Mouse (Mus musculus): ENCODE results near the gene Mas1.

The Mas1 gene

GRCm38 (mm10) chr17:12849778-12850382 lies 18.1 kb downstream of the Mas1 start:
- no peak for TF ChIP-seq GATA4 (IDR thresholded peaks at IDR 0.05; ENCODE audit: insufficient replicate concordance, low read length)

GRCm38 (mm10) chr17:12847736-12848135 lies 20.2 kb downstream of the Mas1 start:
- no peak for TF ChIP-seq GATA4 (IDR thresholded peaks at IDR 0.05; ENCODE audit: insufficient replicate concordance, low read length)

GRCm38 (mm10) chr17:12846474-12846873 lies 21.5 kb downstream of the Mas1 start:
- TF ChIP-seq GATA4 (IDR thresholded peaks at IDR 0.05; ENCODE audit: insufficient replicate concordance, low read length): no peak

- no peak for TF ChIP-seq GATA4 (IDR thresholded peaks at IDR 0.05; ENCODE audit: insufficient replicate concordance, low read length)
Observed at GRCm38 (mm10) chr17:12845862-12846261, 22.1 kb downstream of the Mas1 start.

- no peak for TF ChIP-seq GATA4 (IDR thresholded peaks at IDR 0.05; ENCODE audit: insufficient replicate concordance, low read length)
Observed at GRCm38 (mm10) chr17:12844540-12844939, 23.4 kb downstream of the Mas1 start.

GRCm38 (mm10) chr17:12843826-12844225 lies 24.1 kb downstream of the Mas1 start:
- no peak for TF ChIP-seq GATA4 (IDR thresholded peaks at IDR 0.05; ENCODE audit: insufficient replicate concordance, low read length)

GRCm38 (mm10) chr17:12839475-12840267 lies 28.3 kb downstream of the Mas1 start:
- TF ChIP-seq GATA4 (IDR thresholded peaks at IDR 0.05; ENCODE audit: insufficient replicate concordance, low read length): no peak

- TF ChIP-seq GATA4 (IDR thresholded peaks at IDR 0.05; ENCODE audit: insufficient replicate concordance, low read length): no peak
Observed at GRCm38 (mm10) chr17:12835738-12836137, 32.2 kb downstream of the Mas1 start.

GRCm38 (mm10) chr17:12834826-12835225 lies 33.1 kb downstream of the Mas1 start:
- no peak for TF ChIP-seq GATA4 (IDR thresholded peaks at IDR 0.05; ENCODE audit: insufficient replicate concordance, low read length)

GRCm38 (mm10) chr17:12834317-12834716 lies 33.6 kb downstream of the Mas1 start:
- no peak for TF ChIP-seq GATA4 (IDR thresholded peaks at IDR 0.05; ENCODE audit: insufficient replicate concordance, low read length)

- no peak for TF ChIP-seq GATA4 (IDR thresholded peaks at IDR 0.05; ENCODE audit: insufficient replicate concordance, low read length)
Observed at GRCm38 (mm10) chr17:12832657-12833056, 35.3 kb downstream of the Mas1 start.

GRCm38 (mm10) chr17:12832231-12832630 lies 35.7 kb downstream of the Mas1 start:
- TF ChIP-seq GATA4 (IDR thresholded peaks at IDR 0.05; ENCODE audit: insufficient replicate concordance, low read length): no peak

- no peak for TF ChIP-seq GATA4 (IDR thresholded peaks at IDR 0.05; ENCODE audit: insufficient replicate concordance, low read length)
Observed at GRCm38 (mm10) chr17:12830351-12830750, 37.6 kb downstream of the Mas1 start.

- TF ChIP-seq GATA4 (IDR thresholded peaks at IDR 0.05; ENCODE audit: insufficient replicate concordance, low read length): no peak
Observed at GRCm38 (mm10) chr17:12815885-12816284, 52.1 kb downstream of the Mas1 start.

GRCm38 (mm10) chr17:12814502-12814901 lies 53.4 kb downstream of the Mas1 start:
- no peak for TF ChIP-seq GATA4 (IDR thresholded peaks at IDR 0.05; ENCODE audit: insufficient replicate concordance, low read length)

- TF ChIP-seq GATA4 (IDR thresholded peaks at IDR 0.05; ENCODE audit: insufficient replicate concordance, low read length): no peak
Observed at GRCm38 (mm10) chr17:12810973-12811303, 57.0 kb downstream of the Mas1 start.

Data from liver, adult (tissue).